Mouse (Mus musculus) testis, adult 2 months (tissue): Measurements from ENCODE around the gene Plpp1.

ENCODE experiments used
- CTCF ChIP-seq: fragments of 200-500 bp; IDR thresholded peaks from 2 replicates; pipeline ENCODE4 v1.5.1; 2012; ENCODE audit warnings: low read depth, mild to moderate bottlenecking, inconsistent platforms, low read length, moderate library complexity; ENCODE audit not compliant: control insufficient read depth, insufficient read depth, insufficient replicate concordance
- POLR2A ChIP-seq: fragments of 200-500 bp; IDR thresholded peaks from 2 replicates; pipeline ENCODE4 v1.6.1; 2012; ENCODE audit warnings: low read depth, mild to moderate bottlenecking, inconsistent platforms, low read length, moderate library complexity; ENCODE audit not compliant: control insufficient read depth

DNA sequence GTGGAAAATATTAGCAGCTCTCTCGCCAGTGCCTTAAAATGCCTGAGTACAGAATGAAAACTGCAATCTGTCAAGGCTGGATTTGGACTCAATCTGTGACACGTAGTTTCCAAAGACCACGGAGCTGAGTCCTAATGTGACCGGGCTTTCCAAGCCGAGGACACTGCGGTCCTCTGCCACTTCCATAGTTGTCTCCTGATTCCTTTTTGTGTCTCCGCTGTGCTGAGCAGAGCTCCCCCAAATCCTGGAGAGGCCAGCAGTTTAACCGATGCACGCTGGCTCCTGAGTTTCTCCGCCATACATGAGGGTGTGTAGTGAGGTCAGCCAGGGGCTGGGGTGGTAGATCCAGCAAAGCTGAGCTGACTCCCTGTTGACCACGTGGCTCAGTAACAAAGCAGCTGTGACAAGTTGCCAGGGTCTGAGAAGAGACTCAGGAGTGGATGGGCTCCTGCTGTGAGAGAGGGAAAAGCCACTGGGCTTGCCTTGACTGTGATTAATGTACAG, 45.0 kb upstream of the Plpp1 start:
- TF ChIP-seq CTCF (no peak), POLR2A (no peak)
